Mouse (Mus musculus): ENCODE data around the gene Psmd1. TPM values are rescaled to one million over a fixed set of nuclear protein-coding genes. Genes with fewer than 3 reads are reported as not detected.
A peak's percentile ranks its signal among the peaks of the same experiment; 100 is the strongest.

The Psmd1 gene
- total and polyA plus RNA-seq, 3 experiments, result 57.9 to 155 (median 116) TPM

GRCm38 (mm10) chr1:86046833-86047563 is 17.2 kb upstream of the Psmd1 start:
- Histone ChIP-seq H3K27me3 (ENCODE audit: control insufficient read depth in 1 of 2, insufficient read depth in 2 of 2, low read length in 2 of 2) (peaks cover 0 to 9% of the 10 kb centered on the region in 2 experiments; a peak in 3 of 4 replicates), H3K27ac (ENCODE audit: control insufficient read depth, low read depth, low read length) (no peak overlapping the region), H3K9me3 (replicated peaks; ENCODE audit: insufficient read depth, low read length) (no peaks in the 10 kb centered on the region), H3K79me2 (ENCODE audit: control insufficient read depth, insufficient read depth, low read length, poor library complexity) (no peaks in the 10 kb centered on the region), H3K4me3 (ENCODE audit: control insufficient read depth in 1 of 2, insufficient read depth in 1 of 2, low read depth in 2 of 2, low read length in 2 of 2) (no peak overlapping the region), H3K4me1 (ENCODE audit: control insufficient read depth in 1 of 2, insufficient read depth in 2 of 2, low read length in 2 of 2) (peaks cover 0 to 2% of the 10 kb centered on the region in 2 experiments; a peak in 1 of 4 replicates), H3K36me3 (ENCODE audit: control insufficient read depth in 1 of 2, insufficient read depth in 2 of 2, low read length in 2 of 2) (no peaks in the 10 kb centered on the region), H3K9ac (ENCODE audit: control insufficient read depth, low read depth, low read length, poor library complexity, severe bottlenecking) (no peak overlapping the region)
- no peak for DNase-seq (ENCODE audit: low read depth, low spot score)
- TF ChIP-seq E2F4 (IDR thresholded peaks at IDR 0.05; ENCODE audit: borderline replicate concordance, low read depth, low read length), result no peak
- TF ChIP-seq GATA1 (IDR thresholded peaks at IDR 0.05; ENCODE audit: low read depth, low read length), result no peak
- TF ChIP-seq CHD1 (IDR thresholded peaks at IDR 0.05; ENCODE audit: low read depth, low read length), result no peak
- TF ChIP-seq MAZ (IDR thresholded peaks at IDR 0.05; ENCODE audit: low read depth, low read length), result no peak
- no peak for TF ChIP-seq SIN3A (IDR thresholded peaks at IDR 0.05; ENCODE audit: low read length)
- no peak for TF ChIP-seq MEF2A (IDR thresholded peaks at IDR 0.05; ENCODE audit: extremely low read depth, insufficient replicate concordance, low read depth, low read length, poor library complexity, severe bottlenecking)
- TF ChIP-seq MYB (IDR thresholded peaks at IDR 0.05; ENCODE audit: low read depth, low read length), result no peak

- TF ChIP-seq CHD1 (IDR thresholded peaks at IDR 0.05; ENCODE audit: low read depth, low read length), result no peak
- no peak for TF ChIP-seq TAL1 (IDR thresholded peaks at IDR 0.05; ENCODE audit: low read length)
- TF ChIP-seq MEF2A (IDR thresholded peaks at IDR 0.05; ENCODE audit: extremely low read depth, insufficient replicate concordance, low read depth, low read length, poor library complexity, severe bottlenecking), result no peak
- no peak for TF ChIP-seq RCOR1 (IDR thresholded peaks at IDR 0.05; ENCODE audit: low read depth, low read length)
- no peak for TF ChIP-seq MAZ (IDR thresholded peaks at IDR 0.05; ENCODE audit: low read depth, low read length)
- TF ChIP-seq SIN3A (IDR thresholded peaks at IDR 0.05; ENCODE audit: low read length), result no peak
- TF ChIP-seq MAFK (IDR thresholded peaks at IDR 0.05; ENCODE audit: borderline replicate concordance, low read depth, low read length), result no peak
- TF ChIP-seq POLR2AphosphoS5 (IDR thresholded peaks at IDR 0.05; ENCODE audit: borderline replicate concordance, low read depth, low read length), result no peak
- TF ChIP-seq POLR2AphosphoS2 (IDR thresholded peaks at IDR 0.05; ENCODE audit: low read length), result no peak
- TF ChIP-seq TBP (IDR thresholded peaks at IDR 0.05; ENCODE audit: low read depth, low read length), result no peak
- no peak for TF ChIP-seq CHD2 (IDR thresholded peaks at IDR 0.05; ENCODE audit: low read length)
- no peak for TF ChIP-seq BHLHE40 (IDR thresholded peaks at IDR 0.05; ENCODE audit: borderline replicate concordance, low read depth, low read length)
- no peak for TF ChIP-seq KAT2A (conservative IDR thresholded peaks at IDR 0.05; ENCODE audit: low read depth, low read length)
- H3K9me3 ChIP-seq (replicated peaks; ENCODE audit: insufficient read depth, low read length), result no peaks in the 10 kb centered on the region
- H3K27me3 ChIP-seq (ENCODE audit: control insufficient read depth in 1 of 2, insufficient read depth in 2 of 2, low read length in 2 of 2), result peaks cover 0 to 9% of the 10 kb centered on the region in 2 experiments; a peak in 3 of 4 replicates
- peak; percentile 14 for DNase-seq (ENCODE audit: low read depth, low spot score)
- no peak overlapping the region for H3K4me3 ChIP-seq (ENCODE audit: control insufficient read depth in 1 of 2, insufficient read depth in 1 of 2, low read depth in 2 of 2, low read length in 2 of 2)
- no peak overlapping the region for H3K27ac ChIP-seq (ENCODE audit: control insufficient read depth, low read depth, low read length)
- no peaks in the 10 kb centered on the region for H3K79me2 ChIP-seq (ENCODE audit: control insufficient read depth, insufficient read depth, low read length, poor library complexity)
- peaks cover 0 to 2% of the 10 kb centered on the region in 2 experiments; a peak in 1 of 4 replicates for H3K4me1 ChIP-seq (ENCODE audit: control insufficient read depth in 1 of 2, insufficient read depth in 2 of 2, low read length in 2 of 2)
- H3K36me3 ChIP-seq (ENCODE audit: control insufficient read depth in 1 of 2, insufficient read depth in 2 of 2, low read length in 2 of 2), result no peaks in the 10 kb centered on the region
- H3K9ac ChIP-seq (ENCODE audit: control insufficient read depth, low read depth, low read length, poor library complexity, severe bottlenecking), result no peak overlapping the region
Measured at GRCm38 (mm10) chr1:86048231-86048630, 16.0 kb upstream of the Psmd1 start.
